Mouse (Mus musculus) ES-Bruce4 (cell line): ENCODE measurements around the gene Pla1a.

Experiments
- CTCF ChIP-seq: IDR thresholded peaks from one replicate; pipeline ENCODE4 v1.8.1; 2011; ENCODE audit warnings: low read depth, low read length
- EP300 ChIP-seq: IDR thresholded peaks from 2 replicates; pipeline ENCODE4 v1.6.1; 2011; ENCODE audit warnings: low read depth, low read length; ENCODE audit not compliant: insufficient read depth
- POLR2A ChIP-seq: IDR thresholded peaks from one replicate; pipeline ENCODE4 v1.8.1; 2011; ENCODE audit warnings: low read length; ENCODE audit not compliant: insufficient read depth

GRCm38 (mm10) chr16:38350939-38351338, 82.0 kb downstream of the Pla1a start:
- no peak for TF ChIP-seq CTCF
- TF ChIP-seq POLR2A = no peak
- no peak for TF ChIP-seq EP300
